Mouse (Mus musculus) olfactory bulb, adult 2 months (tissue): Measurements from ENCODE around the gene Tmem54.

Experiments used
- CTCF ChIP-seq: fragments of 200-500 bp; IDR thresholded peaks from 2 replicates; pipeline ENCODE4 v1.5.1; 2012; ENCODE audit warnings: low read depth, mild to moderate bottlenecking, low read length, moderate library complexity; ENCODE audit not compliant: insufficient read depth
- POLR2A ChIP-seq: fragments of 200-500 bp; IDR thresholded peaks from 2 replicates; pipeline ENCODE4 v1.6.1; 2012; ENCODE audit warnings: mild to moderate bottlenecking, low read depth, low read length, moderate library complexity; ENCODE audit not compliant: insufficient read depth

DNA sequence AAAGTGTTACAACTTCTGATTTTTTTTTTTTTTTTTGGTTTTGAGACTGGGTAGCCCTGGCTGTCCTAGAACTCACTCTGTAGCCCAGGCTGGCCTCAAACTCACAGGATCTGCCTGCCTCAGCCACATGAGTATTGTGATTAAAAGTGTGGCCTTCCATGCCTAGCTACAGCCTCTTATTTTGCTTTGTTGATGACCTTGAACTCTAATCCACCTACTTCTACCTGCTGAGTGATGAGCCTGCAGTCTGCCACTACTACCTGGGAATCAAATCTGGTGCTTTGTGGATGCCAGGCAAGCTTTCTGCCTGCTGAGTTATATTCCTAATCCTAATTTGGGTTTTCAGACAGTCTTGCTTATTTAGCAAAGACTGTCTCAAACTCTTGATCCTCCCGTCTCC is 43.9 kb upstream of the Tmem54 start:
- no peak for TF ChIP-seq CTCF
- no peak for TF ChIP-seq POLR2A
